26 mouse cellular contexts compared by ENCODE assay signal in the genomic region with DNA sequence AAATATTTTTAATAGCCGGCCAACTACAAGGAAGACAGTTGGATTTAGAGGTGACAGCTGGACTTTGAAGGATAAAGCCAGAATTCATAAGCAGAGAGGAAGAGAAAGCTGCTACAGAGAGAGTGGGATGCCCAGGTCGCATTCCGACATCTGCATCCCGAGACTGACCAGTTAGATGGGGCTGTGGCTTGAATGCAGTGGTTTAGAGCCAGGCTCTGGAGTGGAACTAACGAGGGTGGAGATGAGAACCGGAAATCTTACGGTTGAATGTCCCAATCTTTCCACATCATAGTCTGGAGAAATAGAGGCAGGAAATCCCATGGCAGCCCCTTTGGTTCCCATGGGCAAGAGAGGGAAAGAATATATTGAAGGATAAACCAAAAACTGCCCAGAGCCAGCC.
"Had no signal": no experiment of that assay in that cellular context is flagged by ENCODE, and none has a peak within 500 bp of the region (broad histone marks: within the 10 kb centered on the region; RNA-seq: fewer than 3 reads in every experiment).

No protein-coding gene starts in this region.

- H3K4me2 ChIP-seq: heart, embryonic 12.5 days; hindbrain, embryonic 12.5 days; hindbrain, embryonic 14.5 days; intestine, embryonic 15.5 days; limb, embryonic 12.5 days; liver, embryonic 11.5 days; liver, embryonic 13.5 days; liver, embryonic 15.5 days had no signal

- H3K27ac ChIP-seq: hindbrain, embryonic 10.5 days; hindbrain, embryonic 12.5 days; hindbrain, embryonic 14.5 days; intestine, embryonic 15.5 days; kidney, postnatal 0 days; left cerebral cortex, adult 2 months; limb, embryonic 10.5 days; limb, embryonic 12.5 days; liver, embryonic 13.5 days; liver, embryonic 15.5 days had no signal

- DNase-seq: gastrocnemius, postnatal 14 days; heart, postnatal 10 days; heart, postnatal 4 days; kidney, adult 18-20 months; kidney, adult 8-10 months; kidney, postnatal 14 days; kidney, postnatal 4 days; liver; liver, embryonic 13.5 days; liver, postnatal 0 days; lung, adult 2 months had no signal

- H3K9me3 ChIP-seq: heart, embryonic 12.5 days; hindbrain, embryonic 10.5 days; hindbrain, embryonic 12.5 days; intestine, embryonic 15.5 days; limb, embryonic 10.5 days; limb, embryonic 12.5 days; liver, embryonic 13.5 days; liver, embryonic 15.5 days had no signal

- H3K9ac ChIP-seq: heart, embryonic 12.5 days; hindbrain, embryonic 12.5 days; hindbrain, embryonic 14.5 days; intestine, embryonic 15.5 days; limb, embryonic 12.5 days; liver, embryonic 13.5 days; liver, embryonic 15.5 days; liver, postnatal 0 days had no signal

- H3K36me3 ChIP-seq: heart, embryonic 12.5 days; intestine, embryonic 15.5 days; liver, embryonic 15.5 days had no signal

- H3K4me3 ChIP-seq: heart, embryonic 12.5 days; hindbrain, embryonic 10.5 days; hindbrain, embryonic 12.5 days; intestine, embryonic 15.5 days; left cerebral cortex, adult 2 months; limb, embryonic 10.5 days; limb, embryonic 12.5 days; liver, embryonic 13.5 days; liver, embryonic 15.5 days had no signal

- H3K27me3 ChIP-seq: heart, embryonic 12.5 days; hindbrain, embryonic 12.5 days; intestine, embryonic 15.5 days; limb, embryonic 12.5 days; liver, embryonic 15.5 days had no signal

- ATAC-seq: forebrain, embryonic 16.5 days; hindbrain, embryonic 16.5 days; inflammation-experienced regulatory T-cells, adult 6 months; intestine, embryonic 15.5 days; intestine, postnatal 0 days; liver, postnatal 0 days had no signal
